Mouse (Mus musculus) myocyte (in vitro differentiated cells): ENCODE results near the gene Irf8.

Source experiments
- E2F4 ChIP-seq: IDR thresholded peaks from one replicate; pipeline ENCODE4 v1.6.1; 2011; ENCODE audit warnings: mild to moderate bottlenecking, control low read depth, moderate library complexity; ENCODE audit not compliant: insufficient read depth
- MYOD1 ChIP-seq, 3 experiments: IDR thresholded peaks; one replicate each; pipeline ENCODE4 v1.6.1; 2011; ENCODE audit warnings: control low read depth in 2 of 3, low read depth in 2 of 3, mild to moderate bottlenecking in 2 of 3, moderate library complexity in 1 of 3; ENCODE audit not compliant: insufficient read length in 2 of 3, control insufficient read depth in 1 of 3
- POLR2A ChIP-seq: IDR thresholded peaks from one replicate; pipeline ENCODE4 v1.6.1; 2011; ENCODE audit warnings: low read depth, mild to moderate bottlenecking, control low read depth, moderate library complexity; ENCODE audit not compliant: insufficient read length

DNA sequence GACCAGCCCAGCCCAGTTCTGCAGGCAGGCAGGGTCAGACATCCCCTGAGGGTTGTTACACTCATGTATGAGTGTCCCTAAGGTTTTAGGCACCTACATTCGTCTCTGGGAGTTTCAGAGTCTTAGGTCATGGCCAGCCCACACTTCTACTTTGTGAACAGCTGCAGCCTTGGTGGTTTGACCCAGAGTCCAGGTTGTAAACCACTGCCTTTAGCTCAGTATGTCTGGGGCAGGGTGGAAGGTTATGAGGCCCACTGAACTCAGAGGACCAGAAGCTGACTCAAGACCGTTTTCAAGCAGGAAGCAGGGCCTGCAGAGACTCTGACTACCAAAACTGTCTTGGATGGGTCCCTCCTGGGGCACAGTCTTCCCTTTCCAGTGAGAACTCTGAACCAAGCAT lies 4.4 kb downstream of the Irf8 start:
- TF ChIP-seq E2F4 (no peak), MYOD1 (IDR thresholded peaks at IDR 0.05; ENCODE audit: control insufficient read depth in 1 of 3, insufficient read length in 2 of 3, low read depth in 2 of 3) (no peak), POLR2A (no peak)
